Mouse (Mus musculus): ENCODE measurements at regions not wholly inside any gene's neighbourhood (a gene's known extent, or its start where the extent isn't known, plus 50 kb on each side); places are given as distances from the start of the nearest gene placed in this dataset.
A peak's percentile ranks its signal among the peaks of the same experiment; 100 is the strongest.

DNA sequence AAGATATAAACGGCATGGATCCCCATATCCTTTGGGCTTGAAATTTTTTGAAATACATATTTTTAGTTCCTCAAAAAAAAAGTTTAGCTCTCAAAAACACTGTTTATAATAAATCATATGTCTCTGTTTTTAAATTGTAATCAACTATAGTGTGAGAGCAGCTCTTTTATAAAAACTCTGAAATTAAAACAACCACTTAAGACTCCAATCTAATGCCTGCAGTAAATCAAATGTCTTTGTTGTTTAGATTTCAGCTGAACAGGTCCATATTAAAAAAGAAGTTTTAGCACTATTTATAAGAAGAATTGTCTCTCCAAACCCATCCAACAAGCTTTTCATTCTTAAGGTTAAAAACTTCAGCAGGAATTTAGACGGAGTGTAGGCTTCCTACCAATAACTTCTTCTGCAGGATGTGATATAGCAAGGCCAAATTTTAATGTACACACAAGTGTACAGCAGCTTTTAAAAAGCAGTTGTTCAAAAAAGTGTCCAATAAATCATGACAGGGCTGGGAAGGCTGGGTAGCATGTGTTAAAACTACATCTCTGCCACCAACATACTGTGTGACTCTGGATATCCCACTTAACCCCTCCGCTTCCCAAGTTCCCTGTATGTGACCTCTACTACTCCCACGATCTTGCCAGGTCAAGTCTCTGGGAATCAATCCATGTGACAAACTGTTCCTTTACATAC, 160.6 kb upstream of the Paip1 start:
- DNase-seq (ENCODE audit: low read depth, low spot score): no peak

DNA sequence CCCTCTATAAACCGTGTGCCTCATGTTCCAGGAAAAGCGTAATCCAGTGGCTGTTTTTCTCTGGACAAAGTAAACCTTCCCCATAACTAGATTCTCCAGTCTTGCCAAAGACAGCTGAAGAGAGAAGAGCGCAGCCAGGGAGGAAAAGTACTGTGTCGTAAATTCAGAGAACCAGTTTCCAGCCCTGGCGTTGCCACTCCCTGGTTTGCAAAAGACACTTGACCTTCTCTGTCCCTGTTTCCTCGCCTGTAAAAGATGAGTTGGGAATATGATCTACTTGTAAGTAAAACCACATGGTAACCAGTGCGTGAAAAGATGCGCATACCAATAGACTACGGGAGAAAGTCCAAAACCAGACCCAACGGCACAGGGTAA, 160.1 kb upstream of the Paip1 start:
- no peak for DNase-seq (ENCODE audit: low read depth, low spot score)

- no peak for DNase-seq (ENCODE audit: low read depth, low spot score)
These were observed 152.9 kb upstream of the Paip1 start for GRCm38 (mm10) chr13:119275500-119275899.

DNA sequence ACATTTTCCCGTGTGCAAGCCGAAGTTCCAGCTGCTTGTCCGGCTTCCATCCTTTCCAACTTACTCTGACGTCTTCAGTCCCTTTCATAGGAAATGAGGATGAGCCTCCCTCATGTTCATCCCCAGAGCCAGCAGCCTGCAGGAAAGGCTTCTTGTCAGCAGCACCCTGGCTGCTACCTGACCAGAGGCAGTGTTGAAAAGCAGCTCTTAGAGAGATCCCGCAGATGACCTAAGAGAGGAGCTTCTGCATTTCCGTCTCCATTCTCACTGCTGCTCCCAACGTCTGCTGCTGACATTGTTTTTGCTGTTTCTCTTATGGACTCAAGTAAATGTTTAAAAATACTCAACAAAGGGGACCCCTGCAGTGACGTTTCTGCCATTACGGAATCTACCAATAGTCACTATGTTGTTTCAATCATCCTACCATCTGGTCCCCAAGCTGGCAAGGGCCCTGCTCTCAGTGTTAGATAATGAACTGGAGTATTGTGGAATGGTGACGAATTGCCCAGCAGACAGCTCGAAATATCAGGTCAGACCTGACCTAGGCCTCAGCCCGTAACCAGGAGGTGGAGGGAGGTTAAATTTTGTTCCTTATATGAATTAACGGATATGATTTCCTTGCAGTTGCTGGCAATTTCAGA, 151.0 kb upstream of the Paip1 start:
- no peak for DNase-seq (ENCODE audit: low read depth, low spot score)

- DNase-seq (ENCODE audit: low read depth, low spot score): no peak
These were observed 149.0 kb upstream of the Paip1 start for GRCm38 (mm10) chr13:119279449-119279848.

DNA sequence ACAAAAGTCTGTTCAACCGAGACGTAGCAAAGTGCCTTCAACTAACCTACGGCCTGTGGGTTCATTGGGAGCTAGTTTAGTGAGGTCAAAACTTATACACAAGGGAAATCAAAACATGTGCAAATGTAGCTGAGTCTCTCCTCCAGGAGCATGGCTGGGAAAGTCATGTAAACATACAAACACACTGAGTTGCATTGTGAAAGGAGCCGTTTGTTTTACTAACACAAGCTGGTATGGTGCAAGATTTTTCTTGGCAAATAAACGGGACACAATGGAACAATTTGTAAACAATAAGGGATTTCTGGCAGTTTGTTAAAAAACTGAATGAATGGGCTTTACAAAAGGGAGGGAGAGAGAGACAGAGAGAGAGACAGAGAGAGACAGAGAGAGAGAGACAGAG, 147.8 kb upstream of the Paip1 start:
- no peak for DNase-seq (ENCODE audit: low read depth, low spot score)

DNA sequence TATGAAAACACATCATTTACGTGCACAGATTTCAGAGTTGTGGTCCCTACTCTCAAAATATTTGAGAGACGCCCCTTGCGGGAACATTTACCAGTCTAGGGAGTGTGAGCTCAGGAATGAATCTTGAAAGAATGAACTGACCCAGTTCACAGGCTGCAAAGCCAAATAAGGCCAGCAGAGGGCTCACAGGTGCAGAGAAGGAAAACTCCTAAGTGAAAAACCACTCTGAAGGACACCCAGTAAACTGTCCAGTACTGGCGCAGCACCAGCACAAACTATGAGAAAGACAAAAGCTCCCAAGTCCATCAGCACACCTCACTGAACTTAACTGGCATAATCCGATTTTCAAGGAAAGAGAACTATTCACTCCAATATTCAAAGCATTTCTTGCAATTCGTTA, 145.0 kb upstream of the Paip1 start:
- DNase-seq (ENCODE audit: low read depth, low spot score): peak; percentile 62

DNA sequence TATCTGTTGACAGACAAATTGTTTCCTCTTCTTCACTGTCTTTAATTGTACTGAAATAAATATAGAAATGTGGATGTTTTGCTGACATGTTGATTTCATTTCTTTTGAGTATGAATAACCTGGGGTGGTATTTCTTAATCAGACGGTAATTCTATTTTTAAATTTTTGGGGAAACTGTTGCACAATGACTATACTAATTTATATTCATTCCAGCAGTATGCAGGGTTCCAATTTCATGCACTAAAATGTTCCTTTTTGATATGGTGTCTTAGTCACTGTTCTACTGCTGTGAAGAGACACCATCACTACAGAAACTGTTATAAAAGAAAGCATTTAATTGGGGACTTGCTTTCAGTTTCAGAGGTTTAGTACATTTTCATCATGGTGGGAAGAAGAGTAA, 119.2 kb upstream of the Paip1 start:
- no peak for DNase-seq (ENCODE audit: low read depth, low spot score)

- DNase-seq (ENCODE audit: low read depth, low spot score): no peak
These were observed 118.4 kb upstream of the Paip1 start for GRCm38 (mm10) chr13:119310013-119310412.

DNA sequence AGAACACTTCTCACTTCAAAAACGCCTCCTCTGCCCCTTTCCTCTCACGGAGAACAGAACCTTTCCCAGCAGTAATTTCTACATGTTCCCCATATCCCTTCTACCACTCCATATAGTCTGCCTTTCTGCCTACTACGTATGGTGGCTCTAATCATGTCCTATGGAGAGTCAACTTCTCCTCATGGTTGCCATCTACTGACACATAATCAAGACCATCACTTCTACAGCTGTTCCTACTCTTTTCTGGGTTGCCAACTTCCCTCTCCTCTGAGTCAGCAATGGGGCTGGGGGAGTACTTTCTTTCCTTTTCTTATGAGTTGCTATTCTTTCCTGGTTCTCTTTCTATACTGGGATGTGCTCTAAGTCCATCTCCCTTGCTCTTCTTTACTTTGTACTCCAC, 114.0 kb upstream of the Paip1 start:
- no peak for DNase-seq (ENCODE audit: low read depth, low spot score)

GRCm38 (mm10) chr13:119318358-119318757, 110.0 kb upstream of the Paip1 start:
- DNase-seq (ENCODE audit: low read depth, low spot score): no peak

- no peak for DNase-seq (ENCODE audit: low read depth, low spot score)
These were observed 102.9 kb upstream of the Paip1 start for GRCm38 (mm10) chr13:119325510-119325909.

DNA sequence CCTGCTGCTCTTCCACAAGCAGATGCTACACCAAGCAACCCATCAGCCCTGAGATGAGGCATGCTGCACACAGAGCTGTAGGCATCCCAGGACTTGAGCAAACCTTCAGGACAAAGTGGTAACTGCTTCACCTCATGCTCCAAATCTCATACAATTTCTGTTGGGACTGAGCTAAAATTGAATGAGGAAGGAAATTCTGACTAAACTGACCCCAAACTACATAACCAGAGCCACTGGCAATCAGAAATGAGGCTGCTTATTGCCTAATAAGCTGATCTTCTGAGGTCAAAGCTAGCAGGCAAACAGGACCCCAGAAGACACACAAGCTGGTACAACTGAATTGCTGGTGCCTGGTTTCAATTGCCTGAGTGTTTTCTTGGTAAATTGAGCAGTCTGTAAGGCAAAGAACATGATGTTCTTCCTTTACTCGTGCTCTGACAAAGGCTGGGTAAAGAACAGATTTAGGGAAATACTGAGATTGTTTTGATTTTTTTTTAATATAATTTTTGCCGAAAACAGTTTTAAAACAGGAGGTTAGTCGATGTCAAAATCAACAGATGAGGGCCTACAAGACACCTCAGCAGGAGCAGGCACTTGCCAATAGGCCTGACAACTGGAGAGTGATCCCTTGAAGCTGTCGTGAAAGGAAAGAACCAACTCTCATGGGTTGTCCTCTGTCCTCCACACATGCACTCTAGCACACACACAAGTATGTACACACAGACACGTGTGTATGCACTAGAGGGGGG, 101.3 kb upstream of the Paip1 start:
- DNase-seq (ENCODE audit: low read depth, low spot score): no peak

GRCm38 (mm10) chr13:119328731-119329130, 99.7 kb upstream of the Paip1 start:
- no peak for DNase-seq (ENCODE audit: low read depth, low spot score)

GRCm38 (mm10) chr13:119331815-119332214, 96.6 kb upstream of the Paip1 start:
- DNase-seq (ENCODE audit: low read depth, low spot score): no peak

- no peak for DNase-seq (ENCODE audit: low read depth, low spot score)
These were observed 94.5 kb upstream of the Paip1 start for GRCm38 (mm10) chr13:119333915-119334314.

GRCm38 (mm10) chr13:119337861-119338260, 90.5 kb upstream of the Paip1 start:
- DNase-seq (ENCODE audit: low read depth, low spot score): no peak

DNA sequence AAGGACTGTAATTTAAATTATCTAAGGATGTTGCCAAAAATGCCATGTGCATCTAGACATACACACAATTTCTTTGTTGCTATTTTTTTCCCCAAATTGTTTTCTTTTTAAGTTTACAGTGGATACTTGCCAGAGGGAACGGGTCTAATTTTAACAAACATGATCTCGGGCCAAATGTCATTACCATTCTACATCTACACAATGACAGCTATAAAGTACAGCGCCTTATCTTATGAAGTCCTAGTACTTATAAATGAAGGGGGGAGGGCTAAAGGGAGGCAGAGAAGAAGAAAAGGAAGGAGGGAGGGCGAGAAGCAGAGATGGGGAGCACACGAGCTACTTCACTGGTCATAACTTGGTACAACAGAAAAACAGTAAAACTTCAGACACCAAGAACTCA, 89.4 kb upstream of the Paip1 start:
- no peak for DNase-seq (ENCODE audit: low read depth, low spot score)

- DNase-seq (ENCODE audit: low read depth, low spot score): no peak
These were observed 88.6 kb upstream of the Paip1 start for GRCm38 (mm10) chr13:119339762-119340161.

DNA sequence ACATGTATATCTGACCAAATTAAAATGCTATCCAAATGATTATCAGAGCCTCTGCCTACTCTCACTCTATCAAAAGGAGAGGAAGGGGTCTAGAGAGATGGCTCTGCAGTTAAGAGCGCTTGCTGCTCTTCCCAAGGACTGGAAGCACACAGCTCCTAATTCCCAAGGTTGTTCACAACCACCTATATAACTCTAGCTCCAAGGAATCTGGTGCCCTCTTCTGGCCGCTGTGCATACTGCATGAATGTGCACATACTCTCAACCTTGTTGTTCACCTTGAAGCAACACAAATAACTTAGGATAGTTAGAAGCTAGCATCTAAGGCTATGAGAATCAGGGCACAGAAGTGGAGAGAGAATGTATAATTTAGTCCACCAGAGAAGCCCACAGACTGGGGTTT, 86.6 kb upstream of the Paip1 start:
- DNase-seq (ENCODE audit: low read depth, low spot score): peak; percentile 76

- DNase-seq (ENCODE audit: low read depth, low spot score): no peak
These were observed 85.6 kb upstream of the Paip1 start for GRCm38 (mm10) chr13:119342761-119343160.

DNA sequence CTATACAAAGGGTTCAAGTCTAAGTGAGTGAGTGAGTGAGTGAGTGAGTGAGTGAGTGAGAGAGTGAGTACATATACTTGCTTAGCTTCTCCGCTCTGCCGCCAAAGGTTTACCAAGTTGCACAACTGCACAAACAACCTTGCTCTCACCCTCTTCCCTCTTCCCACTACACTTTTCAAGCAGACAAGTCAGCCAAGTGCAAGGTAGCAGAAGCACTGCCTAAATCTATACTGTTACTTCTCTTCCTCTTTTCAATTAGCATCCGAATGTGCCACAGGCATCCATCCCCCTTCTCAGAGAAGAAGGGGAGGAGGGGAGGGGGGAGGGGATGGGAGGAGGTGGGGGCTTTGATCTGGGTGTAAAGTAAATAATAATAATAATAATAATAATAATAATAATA, 80.4 kb upstream of the Paip1 start:
- no peak for DNase-seq (ENCODE audit: low read depth, low spot score)

DNA sequence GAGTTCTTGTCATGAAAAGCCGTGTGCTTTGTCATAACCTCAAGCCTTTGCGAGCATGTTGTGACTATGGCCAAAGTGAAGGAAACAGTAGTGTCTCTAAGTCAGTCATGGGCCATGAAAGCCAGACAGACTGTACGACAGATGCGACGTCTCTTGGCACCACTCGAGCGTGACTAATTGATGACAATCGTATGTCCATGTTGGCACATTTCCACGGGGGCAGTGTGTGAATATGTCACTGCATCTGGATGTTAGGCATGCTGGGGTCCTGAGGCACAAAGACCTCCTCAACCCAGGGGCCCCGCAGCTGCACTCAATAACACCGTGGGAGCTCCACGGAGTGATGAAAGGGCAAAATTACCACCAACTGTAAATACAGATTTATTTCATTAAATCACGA, 77.1 kb upstream of the Paip1 start:
- DNase-seq (ENCODE audit: low read depth, low spot score): no peak

Measured in ES-CJ7 (cell line).